Mouse (Mus musculus) neutrophil, adult 5-6 weeks (primary cell): ENCODE results near the gene Map4. TPM values are rescaled to one million over a fixed set of nuclear protein-coding genes. Genes with fewer than 3 reads are reported as not detected.
A peak's percentile ranks its signal among the peaks of the same experiment; 100 is the strongest.

ENCODE experiments used
- ATAC-seq: fragments of 151-379, 151-347 bp; 2 replicates; pipeline ENCODE4 v1.8.0; 2017; ENCODE audit warnings: mild to moderate bottlenecking, moderate TSS enrichment; ENCODE audit not compliant: insufficient number of reproducible peaks, poor library complexity, low FRiP score, severe bottlenecking; ENCODE audit errors: extremely low read depth
- total RNA-seq: library from RNA; stranded (forward); fragments of 200-1000 nt; gene quantifications from 2 replicates; pipeline ENCODE4 v1.2.3, GENCODE M21; 2017

Map4 gene
- total RNA-seq: 51.6 and 55.5 TPM in 2 replicates

DNA sequence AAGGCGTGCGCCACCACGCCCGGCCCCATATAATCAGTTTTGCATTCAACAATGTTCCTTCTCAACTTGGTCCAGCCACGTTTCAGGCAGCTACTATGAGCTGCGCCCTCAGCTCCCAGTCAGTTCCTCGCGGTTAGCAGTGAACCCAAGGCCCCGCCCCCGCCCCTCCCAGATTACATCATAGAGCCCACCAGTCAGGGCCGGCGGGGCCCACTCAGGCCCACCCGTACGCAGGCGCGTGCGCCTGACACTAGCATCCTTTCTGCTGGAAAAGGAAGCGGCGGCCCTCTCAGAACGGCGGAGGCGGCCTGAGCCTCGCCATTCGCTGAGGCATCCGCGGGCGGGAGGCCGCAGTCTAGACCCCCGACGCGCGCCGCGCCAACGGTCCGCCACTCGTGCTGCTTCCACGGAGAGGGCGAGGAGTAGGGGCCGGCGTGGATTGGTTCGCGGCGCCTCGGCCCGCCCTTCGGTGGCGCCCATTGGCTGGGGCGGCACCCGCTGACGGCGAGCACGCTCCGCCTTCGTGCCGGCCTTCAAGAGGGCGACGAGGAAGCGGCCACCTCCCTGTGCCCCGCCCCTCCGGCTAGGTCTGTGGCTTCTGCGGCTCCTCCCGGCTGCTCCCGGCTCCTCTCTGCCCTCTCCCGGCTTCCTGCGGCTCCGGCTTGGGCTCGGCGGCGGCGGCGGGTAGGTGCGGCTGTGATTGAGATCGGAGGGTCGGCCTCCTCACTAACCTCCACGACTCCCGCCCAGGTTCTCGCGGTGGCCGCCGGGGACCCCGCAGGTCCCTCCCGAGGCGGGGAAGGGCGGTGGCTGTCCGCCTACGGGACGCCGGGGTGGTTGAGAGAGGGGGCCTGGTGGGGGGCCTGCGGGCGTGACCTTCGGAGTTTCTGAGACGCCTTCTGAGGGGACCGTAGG, at the start of gene Map4:
Map4 (plus strand) TSS at position 204 of the 915 bp plus-strand sequence.
- ATAC-seq: peak; percentile 93

DNA sequence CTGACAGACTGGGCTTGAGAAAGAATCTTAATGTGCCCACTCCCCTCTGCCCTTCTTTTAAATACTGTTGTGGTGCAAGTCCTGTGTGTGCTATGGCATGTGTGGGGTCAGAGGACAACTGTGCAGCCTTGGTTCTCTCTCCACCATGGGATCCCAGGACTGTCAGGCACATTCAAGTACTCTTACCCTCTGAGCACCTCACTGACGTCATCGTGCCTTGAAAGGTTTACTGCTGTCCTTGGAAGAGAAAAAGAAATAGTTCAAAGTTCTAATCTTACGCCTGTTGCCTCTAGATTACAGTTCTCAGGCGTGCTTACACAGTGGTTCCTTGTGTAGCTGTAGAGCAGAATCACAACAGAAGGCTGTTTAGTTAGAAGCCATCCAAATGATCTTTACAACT, 45.0 kb upstream of the Map4 start:
- no peak for ATAC-seq

DNA sequence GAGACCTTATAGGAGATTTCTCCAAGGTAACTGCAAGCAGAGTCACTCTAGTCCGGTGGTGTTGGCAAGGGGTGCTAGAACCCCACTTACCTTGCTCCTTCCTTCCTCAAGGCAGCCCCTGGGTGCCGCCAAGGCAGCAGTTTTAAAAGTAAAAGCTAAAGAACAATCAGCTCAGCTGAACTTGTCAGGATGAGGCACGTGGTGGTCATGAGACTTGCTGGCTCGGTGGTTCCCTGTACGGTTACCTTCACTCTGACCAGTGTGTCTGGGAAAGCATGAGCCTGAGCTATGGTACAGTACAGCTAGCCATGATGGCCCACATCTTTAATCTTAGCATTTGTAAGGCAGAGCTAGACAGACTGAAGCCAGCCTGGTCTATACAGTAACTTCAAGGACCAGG, 43.9 kb upstream of the Map4 start:
- no peak for ATAC-seq

DNA sequence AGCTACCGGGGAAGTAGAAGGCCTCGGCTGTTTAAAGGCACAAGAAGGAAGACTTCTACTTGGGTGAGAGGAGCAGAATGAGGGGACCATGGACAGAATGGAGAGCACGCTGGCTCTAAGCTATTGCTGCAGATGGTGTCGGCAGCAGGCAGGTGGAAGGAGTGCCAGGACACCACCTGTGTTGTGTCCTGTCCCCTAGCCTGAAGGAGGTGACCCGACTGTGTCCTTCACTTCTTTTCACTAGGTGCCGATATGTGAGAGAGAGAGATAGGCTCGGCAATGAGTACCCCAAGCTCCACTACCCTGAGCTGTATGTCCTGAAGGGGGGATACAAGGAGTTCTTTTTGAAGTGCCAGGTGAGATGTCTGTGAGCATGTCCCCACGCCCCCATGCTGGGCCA, 39.8 kb upstream of the Map4 start:
- ATAC-seq: no peak

DNA sequence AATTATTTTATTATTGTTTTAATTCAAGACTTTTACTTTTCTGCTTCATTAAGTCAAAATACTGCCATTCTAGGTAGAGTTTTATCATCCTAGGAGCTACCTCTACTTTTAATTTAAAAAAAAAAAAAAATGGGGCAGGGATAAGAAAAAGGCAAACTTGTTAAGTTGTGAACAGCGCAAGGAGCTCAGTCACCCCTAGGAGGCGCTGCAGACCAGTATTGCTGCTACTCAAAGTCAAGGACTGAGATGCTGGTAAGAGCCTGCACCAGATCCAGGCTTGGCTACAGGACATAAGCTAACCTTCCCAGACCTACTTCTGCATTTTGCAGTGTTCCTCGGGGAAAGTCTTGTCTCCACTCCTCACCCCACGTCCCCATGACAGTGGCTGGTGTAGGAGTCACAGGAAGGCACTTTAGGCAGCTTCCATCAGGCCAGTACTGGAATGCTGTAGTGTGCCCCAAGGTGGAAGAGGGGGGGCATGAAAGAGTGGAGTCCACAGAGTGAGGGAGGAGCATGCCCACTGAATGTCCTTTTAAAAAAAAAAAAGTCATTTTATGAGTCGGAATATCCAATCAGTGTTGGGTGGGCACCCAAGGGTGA, 38.5 kb upstream of the Map4 start:
- ATAC-seq: peak; percentile 78

DNA sequence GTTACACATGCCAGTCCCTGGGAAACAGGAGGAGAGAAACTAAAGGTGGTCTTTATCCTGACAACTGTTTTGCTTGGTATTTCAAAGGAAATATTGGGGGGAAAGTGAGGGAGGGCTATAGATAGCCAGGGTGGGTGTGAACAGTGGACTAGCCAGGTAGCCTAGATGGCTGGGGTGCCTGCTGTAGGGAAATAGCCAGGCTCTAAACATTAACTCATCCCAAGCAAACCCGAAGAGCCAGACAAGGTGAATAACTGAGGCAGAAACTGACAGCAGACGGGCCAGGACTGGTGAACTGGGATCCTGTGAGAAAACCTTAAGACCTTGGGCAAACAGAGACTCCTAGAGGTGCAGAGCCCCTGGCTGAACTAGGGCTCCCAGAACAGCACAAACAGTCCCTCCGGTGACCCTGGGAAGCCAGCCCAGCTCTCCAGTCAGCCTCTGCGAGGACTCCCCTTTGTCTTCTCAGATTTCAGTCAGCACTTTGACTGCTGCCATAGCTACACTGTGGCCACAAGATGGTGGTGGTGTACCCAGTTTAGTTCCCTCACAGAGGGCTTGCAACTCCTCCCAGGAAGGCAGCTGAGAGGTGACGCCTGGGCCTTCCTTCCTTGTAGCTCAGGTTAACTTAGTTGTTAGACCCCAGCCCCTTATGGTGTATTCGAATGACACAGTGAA, 36.7 kb upstream of the Map4 start:
- ATAC-seq: peak; percentile 77

DNA sequence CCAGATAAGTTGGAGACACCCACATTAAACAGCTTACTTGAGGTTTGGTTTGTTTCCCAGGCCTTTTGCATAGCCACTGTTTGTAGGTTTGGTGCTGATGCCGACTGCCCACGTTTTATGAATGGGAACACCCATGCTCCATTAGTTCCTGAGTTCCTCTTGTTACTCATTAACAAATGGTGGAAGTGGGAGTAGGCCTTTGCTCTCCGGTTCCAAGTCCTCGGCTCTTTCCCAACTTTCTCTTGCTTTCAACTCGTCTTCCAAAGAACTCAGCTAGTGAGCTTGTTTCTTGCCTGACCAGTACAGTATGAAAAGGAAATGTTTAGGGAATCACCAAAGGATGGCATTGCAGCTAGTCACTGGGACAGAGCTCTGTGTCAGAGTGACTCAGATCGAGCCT, 35.7 kb upstream of the Map4 start:
- ATAC-seq: no peak

DNA sequence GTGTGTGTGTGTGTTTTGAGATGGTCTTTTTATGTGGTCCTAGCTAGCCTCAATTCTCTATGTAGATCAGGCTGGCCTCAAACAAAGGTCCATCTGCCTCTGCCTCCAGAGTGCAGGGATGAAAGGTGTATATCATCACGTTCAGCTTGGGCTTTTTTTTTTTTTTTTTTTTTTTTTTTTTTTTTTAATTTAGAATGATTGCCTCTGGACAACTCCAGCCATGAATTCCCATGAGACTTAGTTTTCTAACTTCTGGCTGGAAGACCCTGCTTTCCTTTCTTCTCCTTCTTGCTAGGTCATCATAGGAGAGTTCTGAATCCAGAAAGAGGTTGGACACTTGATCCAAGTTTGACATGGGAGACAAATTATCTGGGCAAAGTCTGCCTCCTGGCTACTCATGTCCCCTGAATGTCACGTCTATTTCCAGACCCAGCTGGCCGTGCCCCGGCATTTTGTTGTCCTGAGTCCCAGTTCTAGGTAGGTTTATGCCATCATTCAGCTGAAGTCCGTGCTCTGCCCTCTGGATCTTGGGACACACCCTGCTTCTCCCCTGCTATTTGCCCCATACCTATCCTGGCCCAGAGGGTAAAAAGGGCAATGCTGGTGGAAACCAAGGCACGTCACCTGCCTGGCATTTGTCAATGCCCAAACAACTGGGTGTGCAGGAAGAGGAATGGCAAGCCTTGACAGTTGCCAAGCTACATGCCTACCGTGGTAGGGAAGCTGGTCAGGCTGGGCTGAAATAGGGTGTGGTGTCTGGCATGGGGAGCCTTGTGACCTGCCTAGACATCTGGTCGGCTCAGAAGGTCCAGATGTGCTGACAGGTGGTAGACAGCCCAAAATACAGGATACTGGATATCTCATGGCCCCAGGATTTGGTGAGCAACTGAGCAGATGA, 34.8 kb upstream of the Map4 start:
- no peak for ATAC-seq

DNA sequence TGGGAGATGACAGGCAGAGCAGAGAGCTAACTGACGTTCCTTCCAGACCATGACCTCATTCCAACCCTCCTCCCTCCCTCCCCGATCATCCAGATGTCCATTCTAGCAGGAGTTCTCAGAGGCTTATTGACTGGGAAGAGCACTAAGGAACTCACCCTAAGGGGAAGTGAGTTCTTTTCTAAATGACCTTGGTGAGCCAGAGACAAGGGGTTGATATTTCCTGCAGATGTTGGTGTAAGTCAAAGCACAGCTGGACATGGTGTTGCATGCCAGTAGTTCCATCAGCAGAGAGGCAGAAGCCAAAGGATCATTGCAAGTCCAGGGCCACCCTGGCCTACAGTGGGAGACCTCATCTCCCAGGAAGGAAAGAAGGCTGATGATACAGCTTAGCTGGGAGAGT, 33.2 kb upstream of the Map4 start:
- ATAC-seq: no peak

DNA sequence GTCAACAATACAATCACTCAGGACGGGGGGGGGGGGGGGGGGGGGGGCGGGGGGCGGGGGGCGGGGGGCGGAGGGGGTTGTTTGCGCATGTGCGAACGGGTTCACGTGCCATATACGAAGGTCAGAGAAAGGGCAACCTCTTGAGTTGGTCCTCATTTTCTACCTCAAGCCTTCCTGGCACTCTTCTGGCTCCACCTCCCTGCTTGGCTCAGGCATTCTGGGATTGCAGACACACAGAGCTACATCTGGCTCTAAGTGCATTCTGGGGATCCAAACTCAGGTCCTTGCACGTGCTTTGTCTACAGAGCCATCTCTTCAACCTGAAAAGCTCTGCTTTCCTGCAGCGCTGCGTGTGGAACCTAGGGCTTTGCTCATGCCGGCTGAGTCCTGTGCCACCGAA, 31.9 kb upstream of the Map4 start:
- no peak for ATAC-seq

DNA sequence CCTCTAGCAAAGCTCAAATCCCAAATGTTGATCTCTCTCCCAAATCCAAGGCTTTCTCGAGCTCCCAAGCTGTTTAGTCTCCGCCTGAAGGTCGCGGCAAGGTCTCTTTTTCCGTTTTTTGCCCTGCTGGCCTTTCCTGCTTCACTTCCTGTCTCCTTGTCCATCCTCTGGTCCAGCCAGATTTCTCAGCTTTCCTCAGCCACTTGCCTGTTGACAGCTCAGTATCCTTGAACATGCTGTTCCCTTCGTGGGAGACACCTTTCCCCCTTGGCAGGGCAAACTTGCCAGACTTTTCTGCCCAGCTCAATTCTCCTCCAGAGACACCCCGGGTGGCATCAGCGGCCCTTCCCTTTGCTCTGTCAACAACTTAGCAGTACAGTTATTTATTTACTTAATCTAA, 31.5 kb upstream of the Map4 start:
- ATAC-seq: no peak

DNA sequence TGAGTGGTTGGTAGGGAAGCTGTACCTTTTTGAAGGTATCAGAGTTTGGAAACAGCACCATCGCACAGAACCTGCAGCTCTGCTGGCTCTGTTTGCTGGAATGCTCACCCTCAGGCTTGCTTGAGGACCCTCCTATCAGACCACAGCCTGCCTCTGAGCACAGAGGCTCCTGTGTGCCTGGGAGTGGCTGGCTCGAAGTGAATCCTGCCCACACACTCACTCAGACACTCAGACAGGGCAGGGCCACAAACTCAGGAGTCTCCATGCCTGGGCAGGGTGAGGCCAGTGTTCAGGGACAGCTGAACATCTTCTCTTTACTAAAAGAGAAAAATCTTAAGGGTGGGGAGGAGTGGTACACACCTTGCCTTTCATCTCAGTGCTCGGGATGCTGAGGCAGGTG, 30.7 kb upstream of the Map4 start:
- ATAC-seq: no peak

DNA sequence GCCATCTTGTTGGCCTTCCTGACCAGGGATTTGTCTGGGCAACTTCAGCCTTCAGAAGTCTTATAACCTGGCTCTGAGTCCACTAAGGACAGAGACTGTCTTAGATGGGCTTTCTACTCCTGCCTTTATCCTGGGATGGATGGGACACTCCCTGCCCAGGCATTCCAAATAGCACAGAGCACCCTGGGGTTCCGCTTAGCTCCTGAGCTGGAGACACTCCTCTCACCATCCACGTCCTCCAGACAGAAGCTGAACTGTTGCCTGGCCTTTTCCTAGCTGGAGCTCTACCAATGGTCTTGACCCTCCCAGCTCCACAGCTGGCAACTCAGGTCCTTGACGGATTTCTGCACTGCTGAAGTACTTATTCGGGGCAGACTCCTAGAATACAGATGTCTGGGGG, 29.0 kb upstream of the Map4 start:
- no peak for ATAC-seq

DNA sequence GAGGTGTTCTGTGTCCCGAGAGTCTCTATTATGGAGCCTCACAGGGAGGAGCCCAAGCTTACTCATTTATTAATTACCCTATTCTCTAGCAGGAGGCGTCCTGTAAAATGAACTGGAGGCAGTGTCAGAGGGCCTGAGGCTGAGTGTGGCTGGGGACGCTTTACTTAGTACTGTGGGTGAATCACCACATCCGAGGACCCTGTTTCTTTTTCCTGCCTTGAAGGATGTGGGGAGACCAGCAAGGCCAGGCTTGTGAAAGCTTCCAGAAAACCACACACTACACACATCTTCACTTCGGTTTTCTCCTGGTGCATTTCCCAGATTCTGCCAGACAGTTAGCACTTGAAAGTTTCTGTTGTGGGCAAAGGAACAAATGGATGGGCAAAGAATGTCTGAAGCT, 28.5 kb upstream of the Map4 start:
- ATAC-seq: no peak

DNA sequence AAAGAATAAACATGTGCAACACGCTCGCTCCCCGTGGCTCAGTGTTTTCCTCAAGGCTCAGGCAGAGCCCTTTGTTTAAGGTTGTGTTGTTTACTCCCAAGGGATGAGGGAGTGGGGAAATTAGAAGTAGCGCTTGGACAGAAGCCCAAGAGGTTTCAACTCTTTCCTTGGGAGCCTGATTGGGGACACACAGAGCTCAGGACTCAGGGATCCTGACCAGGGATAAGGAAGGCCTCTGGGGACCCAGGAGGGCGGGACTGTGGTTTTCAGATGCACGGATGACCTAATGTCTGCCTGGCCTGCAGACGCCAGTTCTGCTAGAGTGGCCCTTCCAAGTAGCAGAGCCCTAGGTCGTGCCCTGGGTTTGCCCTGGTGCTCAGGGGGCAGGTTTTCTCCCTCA, 24.0 kb upstream of the Map4 start:
- no peak for ATAC-seq

DNA sequence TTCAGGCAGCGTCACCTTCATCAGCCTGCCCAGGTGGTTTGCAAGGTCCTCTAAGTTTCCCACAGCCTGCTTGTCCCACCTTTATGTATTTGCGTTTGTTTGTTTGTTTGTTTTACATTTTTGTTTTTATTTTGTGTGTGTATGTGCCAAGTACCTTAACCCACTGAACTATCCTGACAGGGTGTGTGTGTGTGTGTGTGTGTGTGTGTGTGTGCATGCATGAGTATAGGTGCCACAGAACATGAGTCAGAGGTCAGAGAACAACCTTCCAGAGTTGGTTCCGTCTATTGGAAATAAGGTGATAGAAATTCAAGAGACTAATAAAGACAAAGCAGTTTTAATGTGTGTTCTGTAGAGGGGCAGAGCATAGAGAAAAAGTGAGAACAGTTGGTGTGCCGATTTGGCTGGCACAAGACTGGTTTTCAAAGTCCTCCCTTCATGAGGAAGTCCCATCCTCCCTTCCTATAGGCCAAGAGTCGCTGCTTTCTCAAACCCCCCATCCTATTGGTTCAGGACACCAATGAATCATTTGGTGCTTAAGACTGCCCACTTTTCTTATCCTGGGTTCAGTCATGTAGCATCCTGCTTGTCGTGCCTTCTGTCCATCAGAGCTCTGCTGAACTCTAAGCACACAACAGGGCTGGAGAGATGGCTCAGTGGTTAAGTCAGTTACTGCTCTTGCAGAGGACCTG, 23.3 kb upstream of the Map4 start:
- no peak for ATAC-seq

DNA sequence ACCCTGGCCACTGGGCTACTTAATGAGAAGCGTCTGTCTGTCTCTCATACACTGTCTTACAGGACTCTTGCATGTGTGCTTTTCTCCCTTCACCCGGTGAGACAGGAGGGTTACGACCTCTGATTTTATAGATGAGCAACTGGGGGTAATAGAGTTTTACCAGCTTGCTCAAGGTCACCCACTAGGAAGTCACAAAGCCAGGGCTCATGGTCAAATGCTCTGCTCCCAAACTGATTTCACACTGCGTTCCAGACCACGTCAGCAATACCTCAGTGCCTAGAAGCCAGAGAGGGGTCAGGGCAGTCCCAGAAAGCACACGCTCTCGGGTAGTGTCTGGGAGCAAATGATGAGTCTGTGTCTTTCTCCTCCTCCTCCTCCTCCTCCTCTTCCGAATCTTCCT, 22.2 kb upstream of the Map4 start:
- ATAC-seq: no peak

DNA sequence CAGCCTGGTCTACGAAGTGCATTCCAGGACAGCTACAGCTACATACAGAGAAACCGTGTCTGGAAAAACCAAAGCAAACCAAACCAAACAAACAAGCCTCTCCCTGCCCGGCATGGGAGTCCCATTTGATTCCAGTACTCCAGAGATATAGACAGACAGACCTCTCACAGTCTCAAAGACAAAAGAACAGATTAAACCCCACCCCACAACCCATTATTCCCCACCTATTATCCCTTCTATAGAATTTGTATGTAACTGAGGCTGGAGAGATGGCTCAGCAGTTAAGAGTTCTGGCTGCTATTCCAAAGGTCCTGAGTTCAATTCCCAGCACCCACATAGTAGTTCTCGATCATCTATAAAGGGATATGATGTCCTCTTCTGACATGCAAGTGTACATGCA, 21.3 kb upstream of the Map4 start:
- no peak for ATAC-seq

DNA sequence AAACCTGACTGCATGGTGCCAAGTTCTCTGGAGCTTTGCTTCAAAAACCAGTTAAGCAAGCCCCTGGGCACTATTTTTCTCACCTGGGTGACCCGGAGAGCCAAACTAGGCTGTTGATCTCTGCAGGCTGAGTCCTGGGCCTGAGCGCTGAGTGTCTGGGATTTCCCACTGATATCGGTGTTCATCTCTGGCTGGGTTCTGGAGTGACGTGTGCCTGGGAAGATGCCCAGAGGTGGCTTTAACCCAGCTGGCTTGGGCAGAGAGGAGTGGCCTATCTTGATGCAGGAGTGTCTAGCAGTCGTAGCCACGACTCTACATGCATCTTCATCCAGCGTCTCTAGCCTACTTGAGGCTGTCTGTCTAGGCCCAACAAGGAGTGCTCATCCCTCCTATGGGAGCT, 19.5 kb upstream of the Map4 start:
- ATAC-seq: no peak
